Comparison of ENCODE assay signal across 31 mouse cellular contexts in the genomic region with DNA sequence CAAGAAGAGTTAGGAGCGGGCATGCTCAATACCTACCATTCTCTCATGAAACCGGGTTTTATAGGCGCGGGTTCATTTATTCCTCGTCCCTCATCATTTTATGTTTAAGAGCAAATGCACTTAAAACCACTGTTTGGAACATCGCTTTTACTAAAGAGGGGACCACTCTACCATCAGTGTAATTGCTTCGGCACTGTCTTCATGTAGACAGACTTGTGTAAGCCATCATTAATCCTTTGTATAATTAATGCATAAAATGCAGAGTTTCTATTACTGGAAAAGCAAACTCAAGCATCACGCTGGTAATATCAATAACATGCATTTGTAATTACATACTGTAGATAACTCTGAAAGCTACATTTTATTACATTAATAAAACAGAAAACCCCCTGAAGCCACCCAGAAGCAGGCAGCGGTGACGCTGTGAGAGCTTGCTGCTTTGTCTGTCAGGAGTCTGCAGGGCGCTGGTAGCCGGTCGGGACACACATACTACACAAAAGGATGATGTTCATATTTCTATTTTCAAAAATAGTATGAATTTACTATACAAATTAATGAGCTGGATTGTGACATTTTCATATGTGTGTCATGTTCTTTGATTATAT.
"Had no signal": no experiment of that assay in that cellular context is flagged by ENCODE, and none has a peak within 500 bp of the region (broad histone marks: within the 10 kb centered on the region; RNA-seq: fewer than 3 reads in every experiment).

No protein-coding gene starts in this region.

- H3K9me3 ChIP-seq: limb, embryonic 10.5 days; limb, embryonic 12.5 days; limb, embryonic 13.5 days; limb, embryonic 15.5 days; liver, embryonic 12.5 days; liver, embryonic 13.5 days; liver, embryonic 15.5 days; lung, embryonic 15.5 days; midbrain, embryonic 10.5 days; midbrain, embryonic 12.5 days; midbrain, embryonic 13.5 days; midbrain, embryonic 15.5 days had no signal

- H3K27me3 ChIP-seq: limb, embryonic 12.5 days; limb, embryonic 13.5 days; limb, embryonic 15.5 days; liver, embryonic 12.5 days; liver, embryonic 13.5 days; liver, embryonic 15.5 days; lung, embryonic 15.5 days; midbrain, embryonic 12.5 days; midbrain, embryonic 13.5 days; midbrain, embryonic 15.5 days had no signal

- H3K27ac ChIP-seq: left cerebral cortex, adult 2 months; limb, embryonic 10.5 days; limb, embryonic 12.5 days; limb, embryonic 13.5 days; limb, embryonic 15.5 days; liver, embryonic 12.5 days; liver, embryonic 13.5 days; liver, embryonic 14.5 days; liver, embryonic 15.5 days; lung, embryonic 15.5 days; macrophage; midbrain, embryonic 10.5 days; midbrain, embryonic 12.5 days; midbrain, embryonic 13.5 days; midbrain, embryonic 15.5 days had no signal

- ATAC-seq: liver, embryonic 12.5 days; liver, postnatal 0 days; lung, postnatal 0 days; midbrain, embryonic 13.5 days; midbrain, embryonic 15.5 days; midbrain, embryonic 16.5 days had no signal

- DNase-seq: layer of hippocampus, postnatal 36 days; left cerebral cortex, postnatal 4 days; liver; liver, embryonic 13.5 days; liver, postnatal 0 days; lung, adult 18-20 months; lung, adult 2 months; lung, embryonic 14.5 days; lung, postnatal 10 days; lung, postnatal 14 days; lung, postnatal 36 days; lung, postnatal 4 days had no signal

- H3K9ac ChIP-seq: limb, embryonic 12.5 days; limb, embryonic 13.5 days; limb, embryonic 15.5 days; liver, embryonic 12.5 days; liver, embryonic 13.5 days; liver, embryonic 14.5 days; liver, embryonic 15.5 days; liver, postnatal 0 days; lung, embryonic 14.5 days; lung, embryonic 15.5 days; midbrain, embryonic 12.5 days; midbrain, embryonic 13.5 days; midbrain, embryonic 15.5 days had no signal

- H3K36me3 ChIP-seq: limb, embryonic 10.5 days; limb, embryonic 12.5 days; limb, embryonic 13.5 days; limb, embryonic 15.5 days; liver, embryonic 12.5 days; liver, embryonic 13.5 days; liver, embryonic 15.5 days; lung, embryonic 15.5 days; midbrain, embryonic 10.5 days; midbrain, embryonic 12.5 days; midbrain, embryonic 13.5 days; midbrain, embryonic 15.5 days had no signal

- H3K4me1 ChIP-seq: limb, embryonic 10.5 days; limb, embryonic 12.5 days; limb, embryonic 15.5 days; liver, embryonic 12.5 days; liver, embryonic 13.5 days; liver, embryonic 15.5 days; lung, embryonic 15.5 days; megakaryocyte, embryonic 14.5 days had no signal

- H3K4me3 ChIP-seq: left cerebral cortex, adult 2 months; limb, embryonic 10.5 days; limb, embryonic 12.5 days; limb, embryonic 13.5 days; limb, embryonic 15.5 days; liver, embryonic 12.5 days; liver, embryonic 13.5 days; liver, embryonic 15.5 days; lung, embryonic 15.5 days; megakaryocyte, embryonic 14.5 days; midbrain, embryonic 10.5 days; midbrain, embryonic 12.5 days; midbrain, embryonic 13.5 days; midbrain, embryonic 15.5 days; myocyte had no signal

- H3K4me2 ChIP-seq: limb, embryonic 12.5 days; limb, embryonic 13.5 days; limb, embryonic 15.5 days; liver, embryonic 11.5 days; liver, embryonic 12.5 days; liver, embryonic 13.5 days; liver, embryonic 15.5 days; lung, embryonic 14.5 days; lung, embryonic 15.5 days; midbrain, embryonic 12.5 days; midbrain, embryonic 13.5 days; midbrain, embryonic 15.5 days had no signal
